Mouse (Mus musculus) olfactory bulb, adult 2 months (tissue): ENCODE measurements around the gene Hist1h2aa.

Experiments
- CTCF ChIP-seq: fragments of 200-500 bp; IDR thresholded peaks from 2 replicates; pipeline ENCODE4 v1.5.1; 2012; ENCODE audit warnings: low read depth, mild to moderate bottlenecking, low read length, moderate library complexity; ENCODE audit not compliant: insufficient read depth
- POLR2A ChIP-seq: fragments of 200-500 bp; IDR thresholded peaks from 2 replicates; pipeline ENCODE4 v1.6.1; 2012; ENCODE audit warnings: mild to moderate bottlenecking, low read depth, low read length, moderate library complexity; ENCODE audit not compliant: insufficient read depth

GRCm38 (mm10) chr13:23916132-23916531 lies 18.1 kb upstream of the Hist1h2aa start:
- TF ChIP-seq CTCF (no peak), POLR2A (no peak)
